Mouse (Mus musculus) cerebellum, adult 18-20 months (tissue): ENCODE measurements around the gene Ppp1r36.
"Not testable (repeated sequence)": the region's sequence is repeated elsewhere in the genome, so short reads cannot be mapped to it uniquely, and the experiment has no call there.

Experiments used
- DNase-seq, 2 experiments: peaks; one replicate each; pipeline ENCODE4 v3.0.0; 2021

The Ppp1r36 gene

GRCm38 (mm10) chr12:76458445-76458844 is 41.1 kb downstream of the Ppp1r36 start:
- not testable (repeated sequence) for DNase-seq

GRCm38 (mm10) chr12:76459032-76459431 is 41.7 kb downstream of the Ppp1r36 start:
- no peak for DNase-seq

- DNase-seq: no peak
These were observed 46.1 kb downstream of the Ppp1r36 start for GRCm38 (mm10) chr12:76463391-76463790.

GRCm38 (mm10) chr12:76464651-76465252 is 47.4 kb downstream of the Ppp1r36 start:
- no peak for DNase-seq

- DNase-seq: no peak
These were observed 49.3 kb downstream of the Ppp1r36 start for GRCm38 (mm10) chr12:76466651-76467050.

- DNase-seq: no peak
These were observed 49.9 kb downstream of the Ppp1r36 start for GRCm38 (mm10) chr12:76467256-76467655.

- peak; percentile 67 to 77 for DNase-seq
These were observed 54.7 kb downstream of the Ppp1r36 start for GRCm38 (mm10) chr12:76472046-76472445.

GRCm38 (mm10) chr12:76473562-76474245 is 56.4 kb downstream of the Ppp1r36 start:
- no peak for DNase-seq

- DNase-seq: no peak
These were observed 56.9 kb downstream of the Ppp1r36 start for GRCm38 (mm10) chr12:76474246-76474583.

- no peak for DNase-seq
These were observed 57.5 kb downstream of the Ppp1r36 start for GRCm38 (mm10) chr12:76474802-76475201.

- no peak for DNase-seq
These were observed 58.8 kb downstream of the Ppp1r36 start for GRCm38 (mm10) chr12:76476146-76476545.

- no peak for DNase-seq
These were observed 61.1 kb downstream of the Ppp1r36 start for GRCm38 (mm10) chr12:76478309-76479023.

- DNase-seq: no peak
These were observed 61.8 kb downstream of the Ppp1r36 start for GRCm38 (mm10) chr12:76479174-76479573.

- DNase-seq: no peak
These were observed 62.6 kb downstream of the Ppp1r36 start for GRCm38 (mm10) chr12:76479836-76480495.

GRCm38 (mm10) chr12:76482446-76482845 is 65.1 kb downstream of the Ppp1r36 start:
- DNase-seq: no peak

GRCm38 (mm10) chr12:76482948-76483347 is 65.6 kb downstream of the Ppp1r36 start:
- no peak for DNase-seq

- no peak for DNase-seq
These were observed 67.5 kb downstream of the Ppp1r36 start for GRCm38 (mm10) chr12:76484881-76485280.

- DNase-seq: no peak
These were observed 68.0 kb downstream of the Ppp1r36 start for GRCm38 (mm10) chr12:76485381-76485780.

- DNase-seq: no peak
These were observed 69.6 kb downstream of the Ppp1r36 start for GRCm38 (mm10) chr12:76486943-76487342.
